Mouse (Mus musculus) erythroblast, embryonic 14.5 days (primary cell): Measurements from ENCODE around the gene Srms.

Experiments used
- GATA1 ChIP-seq: IDR thresholded peaks from 2 replicates; pipeline ENCODE4 v1.6.1; 2012; ENCODE audit warnings: low read length, inconsistent platforms, mixed read lengths
- TAL1 ChIP-seq: IDR thresholded peaks from 3 replicates; pipeline ENCODE4 v1.6.1; 2012; ENCODE audit warnings: low read length, inconsistent platforms, mixed read lengths

GRCm38 (mm10) chr2:181233443-181233842, 20.5 kb upstream of the Srms start:
- TF ChIP-seq GATA1 = no peak
- no peak for TF ChIP-seq TAL1
